Mouse (Mus musculus) B cell, adult 2 months (primary cell): Measurements from ENCODE around the gene Vti1a.
A peak's percentile ranks its signal among the peaks of the same experiment; 100 is the strongest.

Experiments used
- DNase-seq, 2 experiments: peaks; one replicate each; pipeline ENCODE4 v3.0.0; 2022

Vti1a gene

GRCm38 (mm10) chr19:55381343-55381742 lies 65.2 kb downstream of the Vti1a start:
- DNase-seq, result no peak

- no peak for DNase-seq
These were observed 66.7 kb downstream of the Vti1a start for GRCm38 (mm10) chr19:55382745-55383144.

- DNase-seq, result no peak
These were observed 68.5 kb downstream of the Vti1a start for GRCm38 (mm10) chr19:55384634-55385033.

GRCm38 (mm10) chr19:55389019-55389418 lies 72.9 kb downstream of the Vti1a start:
- no peak for DNase-seq

- no peak for DNase-seq
These were observed 74.2 kb downstream of the Vti1a start for GRCm38 (mm10) chr19:55390323-55390722.

- DNase-seq, result no peak
These were observed 85.5 kb downstream of the Vti1a start for GRCm38 (mm10) chr19:55401638-55402037.

GRCm38 (mm10) chr19:55408486-55408885 lies 92.4 kb downstream of the Vti1a start:
- no peak for DNase-seq

- no peak for DNase-seq
These were observed 95.3 kb downstream of the Vti1a start for GRCm38 (mm10) chr19:55411415-55411814.

- DNase-seq, result no peak
These were observed 95.8 kb downstream of the Vti1a start for GRCm38 (mm10) chr19:55411894-55412293.

GRCm38 (mm10) chr19:55414050-55414449 lies 98.0 kb downstream of the Vti1a start:
- peak; percentile 41 to 43 for DNase-seq

- DNase-seq, result no peak
These were observed 102.7 kb downstream of the Vti1a start for GRCm38 (mm10) chr19:55418756-55419155.

GRCm38 (mm10) chr19:55419961-55420360 lies 103.9 kb downstream of the Vti1a start:
- DNase-seq, result no peak

- no peak for DNase-seq
These were observed 105.7 kb downstream of the Vti1a start for GRCm38 (mm10) chr19:55421816-55422215.

- DNase-seq, result no peak
These were observed 106.4 kb downstream of the Vti1a start for GRCm38 (mm10) chr19:55422311-55423064.

- no peak for DNase-seq
These were observed 107.1 kb downstream of the Vti1a start for GRCm38 (mm10) chr19:55423065-55423716.

GRCm38 (mm10) chr19:55423952-55424351 lies 107.9 kb downstream of the Vti1a start:
- DNase-seq, result no peak

- DNase-seq, result no peak
These were observed 108.4 kb downstream of the Vti1a start for GRCm38 (mm10) chr19:55424507-55424906.

- DNase-seq, result no peak
These were observed 124.2 kb downstream of the Vti1a start for GRCm38 (mm10) chr19:55440306-55440705.

- no peak for DNase-seq
These were observed 127.5 kb downstream of the Vti1a start for GRCm38 (mm10) chr19:55443618-55444017.

- no peak for DNase-seq
These were observed 133.0 kb downstream of the Vti1a start for GRCm38 (mm10) chr19:55449084-55449483.

GRCm38 (mm10) chr19:55449506-55449905 lies 133.4 kb downstream of the Vti1a start:
- DNase-seq, result no peak

GRCm38 (mm10) chr19:55456325-55457091 lies 140.4 kb downstream of the Vti1a start:
- no peak for DNase-seq

GRCm38 (mm10) chr19:55461963-55462362 lies 145.9 kb downstream of the Vti1a start:
- no peak for DNase-seq

- no peak for DNase-seq
These were observed 147.6 kb downstream of the Vti1a start for GRCm38 (mm10) chr19:55463670-55464069.
